Mouse (Mus musculus) liver, postnatal 0 days (tissue): ENCODE results near the gene Pax8. TPM values are rescaled to one million over a fixed set of nuclear protein-coding genes. Genes with fewer than 3 reads are reported as not detected.

Source experiments
- ATAC-seq: fragments of 200-750 bp; cut with Nextera tagmentation; 2 replicates; pipeline ENCODE4 v1.8.0; 2017; ENCODE audit warnings: mild to moderate bottlenecking, moderate library complexity
- DNase-seq: peaks from one replicate; pipeline ENCODE4 v3.0.0-alpha.2; 2016
- H3K27ac ChIP-seq: fragments of 300-500 bp; sonication (generic); 2 replicates; pipeline ENCODE4 v1.5.1; 2014; ENCODE audit warnings: antibody characterized with exemption, moderate library complexity, mild to moderate bottlenecking, low read depth
- H3K27me3 ChIP-seq: fragments of 300-500 bp; sonication (generic); 2 replicates; pipeline ENCODE4 v1.6.1; 2014; ENCODE audit warnings: low read length, control low read depth, mixed read lengths; ENCODE audit not compliant: insufficient read depth
- H3K36me3 ChIP-seq: fragments of 300-500 bp; sonication (generic); replicated peaks from 2 replicates; pipeline ENCODE4 v1.6.1; 2014; ENCODE audit warnings: mild to moderate bottlenecking, control low read depth, low read length, moderate library complexity, mixed read lengths; ENCODE audit not compliant: insufficient read depth
- H3K4me1 ChIP-seq: fragments of 300-500 bp; sonication (generic); 2 replicates; pipeline ENCODE4 v1.6.1; 2014; ENCODE audit warnings: antibody characterized with exemption, mild to moderate bottlenecking, control low read depth; ENCODE audit not compliant: insufficient read depth
- H3K4me2 ChIP-seq: fragments of 300-500 bp; sonication (generic); 2 replicates; pipeline ENCODE4 v1.6.1; 2014; ENCODE audit warnings: low read depth, mild to moderate bottlenecking, low read length, moderate library complexity, mixed read lengths
- H3K4me3 ChIP-seq: fragments of 300-500 bp; sonication (generic); 2 replicates; pipeline ENCODE4 v1.5.1; 2014; ENCODE audit warnings: low read depth, low read length
- H3K9ac ChIP-seq: fragments of 300-500 bp; sonication (generic); replicated peaks from 2 replicates; pipeline ENCODE4 v1.6.1; 2014; ENCODE audit warnings: mild to moderate bottlenecking, moderate library complexity
- H3K9me3 ChIP-seq: fragments of 300-500 bp; sonication (generic); 2 replicates; pipeline ENCODE4 v1.6.1; 2016; ENCODE audit warnings: mild to moderate bottlenecking, control low read depth, low read length, mixed read lengths
- CTCF ChIP-seq: sonication (generic); IDR thresholded peaks from 2 replicates; pipeline ENCODE4 v1.5.1; 2016; ENCODE audit warnings: antibody characterized with exemption, low read depth
- EP300 ChIP-seq: IDR thresholded peaks from 2 replicates; pipeline ENCODE4 v1.6.1; 2016; ENCODE audit warnings: antibody characterized with exemption, low read depth, mild to moderate bottlenecking
- WGBS: fragments of 180-500 bp; shearing (Covaris S2); extraction: QIAGEN DNeasy Blood & Tissue Kit; methylation state at CpG from one replicate; pipeline ENCODE4 v1.1.7; 2014; ENCODE audit not compliant: insufficient replicate concordance; 5-methylcytosine and 5-hydroxymethylcytosine counted together
- polyA plus RNA-seq: library from polyadenylated mRNA; unstranded; fragments of >200 nt; fragmentation: Nextera tagmentation; extraction: Ambion mirVana; gene quantifications from 2 replicates; pipeline ENCODE4 v1.2.1, GENCODE M21; 2015

Pax8 gene
- polyA plus RNA-seq, 1 experiment from 2014 or later: not detected

DNA sequence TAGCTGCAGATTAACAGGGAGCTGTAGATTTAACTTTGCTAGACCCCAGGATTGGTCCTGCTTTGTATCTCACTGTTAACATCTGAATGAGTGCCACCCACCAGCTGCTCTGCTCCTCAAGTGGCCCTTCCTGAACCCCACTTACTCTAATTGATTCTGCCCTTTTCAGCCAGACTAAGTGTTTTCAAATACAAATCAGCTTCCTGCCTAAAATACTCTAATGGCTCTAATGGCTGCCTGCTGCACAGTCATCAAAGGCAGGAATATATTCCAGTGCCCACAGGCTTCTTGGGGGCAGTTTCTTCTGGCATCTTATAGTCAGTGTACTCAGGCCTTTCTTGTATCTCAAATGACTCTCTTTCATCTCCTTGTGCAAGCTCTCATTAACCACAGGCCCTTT is 33.5 kb downstream of the Pax8 start:
- TF ChIP-seq EP300 (no peak), CTCF (no peak)
- DNase-seq: no peak

GRCm38 (mm10) chr2:24440056-24440455 is 35.3 kb downstream of the Pax8 start:
- H3K4me3 ChIP-seq: no peak overlapping the region
- H3K4me1 ChIP-seq: no peaks in the 10 kb centered on the region
- no peaks in the 10 kb centered on the region for H3K27me3 ChIP-seq
- ATAC-seq (no peak), DNase-seq (no peak)
- no peaks in the 10 kb centered on the region for H3K9me3 ChIP-seq
- TF ChIP-seq CTCF (no peak), EP300 (no peak)
- no peak overlapping the region for H3K4me2 ChIP-seq
- H3K36me3 ChIP-seq: no peaks in the 10 kb centered on the region
- 66% methylated on average over 2 of the region's 2 CpGs for WGBS
- H3K27ac ChIP-seq: no peak overlapping the region
- no peak overlapping the region for H3K9ac ChIP-seq

More for the DNA sequence above, 33.5 kb downstream of the Pax8 start:
- Histone ChIP-seq H3K4me3 (no peak overlapping the region), H3K4me2 (no peak overlapping the region), H3K36me3 (no peaks in the 10 kb centered on the region), H3K9ac (no peak overlapping the region), H3K27me3 (no peaks in the 10 kb centered on the region), H3K4me1 (no peaks in the 10 kb centered on the region), H3K27ac (no peak overlapping the region), H3K9me3 (no peaks in the 10 kb centered on the region)
- no peak for ATAC-seq

DNA sequence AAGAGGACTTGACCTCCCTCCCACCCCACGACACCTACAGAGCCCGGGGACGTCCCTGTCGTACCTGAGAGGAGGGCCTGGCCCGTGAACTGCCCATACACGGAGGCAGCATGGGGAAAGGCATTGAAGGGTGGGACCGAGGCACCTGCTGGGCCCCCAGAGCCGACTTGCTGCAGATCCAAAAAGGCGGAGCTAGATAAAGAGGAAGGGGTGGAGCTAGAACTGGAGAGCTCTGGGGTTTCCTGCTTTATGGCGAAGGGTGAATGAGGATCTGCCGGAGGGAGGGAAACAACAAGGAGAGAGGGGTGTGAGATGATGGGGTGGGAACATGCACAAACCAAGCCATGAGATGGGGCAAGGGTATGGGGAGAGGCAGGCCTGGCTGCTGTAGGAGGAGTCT is 39.7 kb downstream of the Pax8 start:
- H3K4me2 ChIP-seq: no peak overlapping the region
- no peaks in the 10 kb centered on the region for H3K4me1 ChIP-seq
- H3K9ac ChIP-seq: no peak overlapping the region
- no peaks in the 10 kb centered on the region for H3K27me3 ChIP-seq
- H3K27ac ChIP-seq: no peak overlapping the region
- H3K9me3 ChIP-seq: no peaks in the 10 kb centered on the region
- ATAC-seq: no peak
- H3K4me3 ChIP-seq: no peak overlapping the region
- no peak for TF ChIP-seq CTCF
- TF ChIP-seq EP300: no peak
- no peaks in the 10 kb centered on the region for H3K36me3 ChIP-seq
- 64% methylated on average over 11 of the region's 11 CpGs for WGBS
- no peak for DNase-seq

GRCm38 (mm10) chr2:24434670-24435069 is 40.7 kb downstream of the Pax8 start:
- no peaks in the 10 kb centered on the region for H3K4me1 ChIP-seq
- WGBS: 65% methylated on average over 2 of the region's 2 CpGs
- DNase-seq (no peak), ATAC-seq (no peak)
- TF ChIP-seq CTCF: no peak
- TF ChIP-seq EP300: no peak
- no peak overlapping the region for H3K9ac ChIP-seq
- no peak overlapping the region for H3K27ac ChIP-seq
- H3K9me3 ChIP-seq: no peaks in the 10 kb centered on the region
- no peaks in the 10 kb centered on the region for H3K36me3 ChIP-seq
- H3K27me3 ChIP-seq: no peaks in the 10 kb centered on the region
- no peak overlapping the region for H3K4me3 ChIP-seq
- no peak overlapping the region for H3K4me2 ChIP-seq

DNA sequence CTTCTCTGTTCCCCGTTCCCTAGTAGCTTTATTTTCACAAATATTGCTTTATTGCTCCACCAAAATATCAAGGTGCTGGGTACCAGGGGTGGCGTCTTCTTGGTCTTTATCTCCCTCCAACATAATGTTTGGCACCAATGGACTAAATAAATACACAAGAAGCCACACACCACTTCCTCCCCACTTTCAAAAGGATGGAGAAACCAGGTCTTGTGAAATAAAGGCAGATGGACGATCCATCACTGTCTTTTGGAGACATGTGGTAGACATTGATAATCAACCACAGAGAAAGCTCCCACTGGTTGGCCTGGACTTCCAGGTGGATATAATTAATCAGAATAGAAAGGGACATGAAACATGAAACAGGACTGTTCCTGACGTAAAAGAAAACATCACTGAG is 45.6 kb downstream of the Pax8 start:
- Histone ChIP-seq H3K27me3 (no peaks in the 10 kb centered on the region), H3K4me1 (no peaks in the 10 kb centered on the region), H3K27ac (no peak overlapping the region), H3K4me3 (no peak overlapping the region), H3K9ac (no peak overlapping the region), H3K4me2 (no peak overlapping the region; the same call in 1 of the 2 replicates), H3K9me3 (no peaks in the 10 kb centered on the region), H3K36me3 (no peaks in the 10 kb centered on the region)
- TF ChIP-seq EP300 (no peak), CTCF (no peak)
- ATAC-seq (no peak), DNase-seq (no peak)
- 43% methylated on average over 4 of the region's 4 CpGs for WGBS

DNA sequence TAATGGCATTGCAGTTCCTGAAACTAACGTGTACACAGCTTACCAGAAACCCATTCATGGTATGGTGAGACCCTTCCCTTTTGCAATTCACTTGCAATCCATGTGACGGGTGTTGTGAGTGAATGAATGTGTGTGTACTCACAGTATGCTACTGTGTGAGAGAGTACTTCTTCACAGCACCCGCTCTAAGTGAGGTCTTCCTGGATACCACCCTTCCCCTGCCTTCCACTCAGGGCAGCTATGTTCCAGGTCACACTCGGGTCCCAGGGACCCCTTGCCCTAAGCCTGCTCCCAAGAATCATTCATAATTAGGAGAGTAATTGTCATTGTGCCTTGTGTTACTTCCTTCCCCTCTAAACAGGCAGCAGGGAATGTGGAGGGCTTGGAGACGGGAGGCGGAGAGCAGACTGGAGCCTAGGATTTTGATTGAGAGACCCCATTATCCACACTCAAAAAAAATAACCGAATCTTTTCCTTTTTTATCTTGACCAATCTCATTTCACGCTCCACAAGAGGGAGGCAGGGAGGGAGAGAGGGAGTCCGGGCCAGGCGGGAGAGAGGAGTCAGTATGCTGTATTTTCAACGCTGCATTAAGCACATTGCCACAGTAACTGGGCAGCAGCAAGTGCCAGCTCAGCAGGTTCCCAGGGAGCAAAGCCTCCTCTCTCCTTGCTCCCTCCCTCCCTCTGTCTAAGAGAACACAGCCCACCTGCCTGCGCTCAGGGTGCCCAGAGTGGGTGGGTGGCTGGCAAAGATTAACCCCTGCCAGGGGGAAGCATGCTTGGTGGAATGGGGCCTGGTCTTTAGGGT is 47.3 kb downstream of the Pax8 start:
- DNase-seq (no peak), ATAC-seq (no peak)
- H3K9ac ChIP-seq: no peak overlapping the region
- H3K4me2 ChIP-seq: no peak overlapping the region
- no peak overlapping the region for H3K4me3 ChIP-seq
- WGBS: 58% methylated on average over 12 of the region's 12 CpGs
- H3K27me3 ChIP-seq: no peaks in the 10 kb centered on the region
- no peaks in the 10 kb centered on the region for H3K4me1 ChIP-seq
- TF ChIP-seq EP300: no peak
- no peak for TF ChIP-seq CTCF
- H3K27ac ChIP-seq: no peak overlapping the region
- H3K9me3 ChIP-seq: no peaks in the 10 kb centered on the region
- H3K36me3 ChIP-seq: no peaks in the 10 kb centered on the region
